Mouse (Mus musculus) forebrain, postnatal 0 days (tissue): ENCODE data around the gene Bcat1. TPM values are rescaled to one million over a fixed set of nuclear protein-coding genes. Genes with fewer than 3 reads are reported as not detected.

ENCODE experiments used
- ATAC-seq: fragments of 200-750 bp; cut with Nextera tagmentation; 2 replicates; pipeline ENCODE4 v1.8.0; 2017; ENCODE audit warnings: mild to moderate bottlenecking, moderate library complexity
- DNase-seq: peaks from one replicate; pipeline ENCODE4 v3.0.0-alpha.2; 2015
- H3K27ac ChIP-seq: fragments of 300-500 bp; sonication (generic); 2 replicates; pipeline ENCODE4 v1.5.1; 2014; ENCODE audit warnings: low read depth, mild to moderate bottlenecking, antibody characterized with exemption, low read length, moderate library complexity, mixed read lengths
- H3K27me3 ChIP-seq: fragments of 300-500 bp; sonication (generic); 2 replicates; pipeline ENCODE4 v1.6.1; 2014; ENCODE audit warnings: mild to moderate bottlenecking, low read length, mixed read lengths; ENCODE audit not compliant: insufficient read depth
- H3K36me3 ChIP-seq: fragments of 300-500 bp; sonication (generic); 2 replicates; pipeline ENCODE4 v1.6.1; 2014; ENCODE audit warnings: mild to moderate bottlenecking, moderate library complexity; ENCODE audit not compliant: insufficient read depth
- H3K4me1 ChIP-seq: fragments of 300-500 bp; sonication (generic); 2 replicates; pipeline ENCODE4 v1.6.1; 2014; ENCODE audit warnings: antibody characterized with exemption; ENCODE audit not compliant: insufficient read depth
- H3K4me2 ChIP-seq: fragments of 300-500 bp; sonication (generic); 2 replicates; pipeline ENCODE4 v1.6.1; 2014; ENCODE audit warnings: low read depth, mild to moderate bottlenecking, moderate library complexity
- H3K4me3 ChIP-seq: fragments of 300-500 bp; sonication (generic); 2 replicates; pipeline ENCODE4 v1.5.1; 2014; ENCODE audit warnings: low read depth, low read length, mixed read lengths
- H3K9ac ChIP-seq: fragments of 300-500 bp; sonication (generic); 2 replicates; pipeline ENCODE4 v1.6.1; 2014; ENCODE audit warnings: mild to moderate bottlenecking
- H3K9me3 ChIP-seq: fragments of 300-500 bp; sonication (generic); 2 replicates; pipeline ENCODE4 v1.6.1; 2016; ENCODE audit warnings: low read length
- CTCF ChIP-seq: sonication (generic); IDR thresholded peaks from 2 replicates; pipeline ENCODE4 v1.5.1; 2016; ENCODE audit warnings: antibody characterized with exemption, control low read depth, low read depth
- WGBS: fragments of 180-500 bp; shearing (Covaris S2); extraction: QIAGEN DNeasy Blood & Tissue Kit; methylation state at CpG from one replicate; pipeline ENCODE4 v1.1.7; 2014; 5-methylcytosine and 5-hydroxymethylcytosine counted together
- polyA plus RNA-seq: library from polyadenylated mRNA; unstranded; fragments of >200 nt; fragmentation: Nextera tagmentation; extraction: Ambion mirVana; gene quantifications from 2 replicates; pipeline ENCODE4 v1.2.1, GENCODE M21; 2015
- total RNA-seq: library from RNA; depleted of rRNA; stranded (reverse); fragments of >200 nt; gene quantifications from 2 replicates; pipeline ENCODE4 v1.2.3, GENCODE M21; 2014

Gene Bcat1
- total and polyA plus RNA-seq, 2 experiments from 2014 or later = 50.7 to 97.5 TPM

GRCm38 (mm10) chr6:145040732-145041131 lies 35.3 kb downstream of the Bcat1 start:
- Histone ChIP-seq H3K4me2 (no peak overlapping the region), H3K27ac (no peak overlapping the region), H3K36me3 (peaks cover 23% of the 10 kb centered on the region), H3K27me3 (no peaks in the 10 kb centered on the region), H3K4me1 (no peaks in the 10 kb centered on the region), H3K9me3 (no peaks in the 10 kb centered on the region), H3K9ac (no peak overlapping the region), H3K4me3 (no peak overlapping the region)
- ATAC-seq (no peak), DNase-seq (no peak)
- TF ChIP-seq CTCF = no peak
- 34% methylated on average over 7 of the region's 7 CpGs for WGBS

DNA sequence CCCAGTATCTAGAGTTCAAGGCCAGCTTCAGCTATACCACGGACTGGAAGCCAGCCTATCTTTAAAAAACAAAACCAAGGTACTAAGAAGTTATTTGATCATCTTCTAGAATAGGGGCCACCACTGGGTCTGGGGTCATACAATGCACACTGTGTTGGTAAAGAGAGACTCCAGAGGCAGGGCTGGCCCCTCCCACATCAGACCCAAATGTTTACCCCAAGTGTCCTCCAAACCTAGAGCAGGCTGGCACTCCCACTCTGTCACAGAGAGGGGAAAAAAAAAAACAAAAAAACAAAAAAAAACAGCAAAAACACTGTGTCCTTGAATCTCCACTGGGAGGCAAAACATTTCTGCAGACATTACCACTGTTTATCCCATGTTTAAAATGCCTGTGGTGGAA lies 38.4 kb downstream of the Bcat1 start:
- no peak overlapping the region for H3K9ac ChIP-seq
- no peak overlapping the region for H3K4me3 ChIP-seq
- H3K27me3 ChIP-seq = no peaks in the 10 kb centered on the region
- no peak for ATAC-seq
- DNase-seq = no peak
- H3K4me2 ChIP-seq = no peak overlapping the region
- no peaks in the 10 kb centered on the region for H3K9me3 ChIP-seq
- H3K27ac ChIP-seq = no peak overlapping the region
- 92% methylated on average over 1 of the region's 1 CpGs for WGBS
- TF ChIP-seq CTCF = no peak
- no peaks in the 10 kb centered on the region for H3K4me1 ChIP-seq
- peaks cover 30% of the 10 kb centered on the region for H3K36me3 ChIP-seq

GRCm38 (mm10) chr6:145035412-145035811 lies 40.6 kb downstream of the Bcat1 start:
- no peak for TF ChIP-seq CTCF
- WGBS = 92% methylated on average over 9 of the region's 9 CpGs
- Histone ChIP-seq H3K27me3 (no peaks in the 10 kb centered on the region), H3K36me3 (peaks cover 42% of the 10 kb centered on the region), H3K9me3 (no peaks in the 10 kb centered on the region), H3K27ac (no peak overlapping the region), H3K4me2 (no peak overlapping the region), H3K4me3 (no peak overlapping the region), H3K4me1 (no peaks in the 10 kb centered on the region), H3K9ac (no peak overlapping the region)
- ATAC-seq = no peak
- no peak for DNase-seq

DNA sequence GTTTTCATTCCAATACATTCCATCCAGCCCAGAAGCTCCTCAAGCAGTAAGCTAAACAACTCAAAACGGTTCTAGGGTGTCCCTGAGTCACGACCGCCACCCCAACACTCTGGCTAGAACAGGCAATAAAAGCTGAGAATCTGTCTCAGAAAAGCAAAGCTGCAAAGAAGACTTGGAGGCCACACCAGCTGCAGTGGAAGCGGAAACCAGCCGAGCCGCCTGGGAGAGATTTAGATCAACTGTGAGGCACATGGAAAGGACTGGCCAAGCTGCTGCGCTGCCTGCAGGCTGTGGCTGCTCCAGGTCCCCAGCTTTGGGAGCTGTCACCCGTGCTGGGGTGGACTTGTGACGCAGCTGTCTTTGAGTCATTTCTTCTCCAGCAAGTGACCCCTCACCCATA lies 45.4 kb downstream of the Bcat1 start:
- Histone ChIP-seq H3K4me1 (no peaks in the 10 kb centered on the region), H3K4me2 (no peak overlapping the region), H3K36me3 (peaks cover 51% of the 10 kb centered on the region), H3K27ac (no peak overlapping the region), H3K9me3 (no peaks in the 10 kb centered on the region), H3K27me3 (no peaks in the 10 kb centered on the region), H3K4me3 (no peak overlapping the region), H3K9ac (no peak overlapping the region)
- ATAC-seq (no peak), DNase-seq (no peak)
- TF ChIP-seq CTCF = no peak
- WGBS = 92% methylated on average over 9 of the region's 9 CpGs

GRCm38 (mm10) chr6:145023990-145024389 lies 52.0 kb downstream of the Bcat1 start:
- no peak for DNase-seq
- 31% methylated on average over 8 of the region's 8 CpGs for WGBS
- Histone ChIP-seq H3K27me3 (no peaks in the 10 kb centered on the region), H3K9me3 (no peaks in the 10 kb centered on the region), H3K36me3 (peaks cover 49% of the 10 kb centered on the region), H3K4me3 (no peak overlapping the region), H3K27ac (no peak overlapping the region), H3K4me1 (no peaks in the 10 kb centered on the region), H3K9ac (no peak overlapping the region), H3K4me2 (no peak overlapping the region)
- no peak for ATAC-seq
- no peak for TF ChIP-seq CTCF

GRCm38 (mm10) chr6:145022966-145023725 lies 52.8 kb downstream of the Bcat1 start:
- WGBS = 79% methylated on average over 14 of the region's 14 CpGs
- Histone ChIP-seq H3K36me3 (peaks cover 55% of the 10 kb centered on the region), H3K9ac (no peak overlapping the region), H3K27me3 (no peaks in the 10 kb centered on the region), H3K4me1 (no peaks in the 10 kb centered on the region), H3K4me2 (no peak overlapping the region), H3K9me3 (no peaks in the 10 kb centered on the region), H3K27ac (no peak overlapping the region), H3K4me3 (no peak overlapping the region)
- peak; percentile 55; the same call in 1 of the 2 replicates for ATAC-seq
- peak; percentile 77 for DNase-seq
- peak; percentile 78 for TF ChIP-seq CTCF

GRCm38 (mm10) chr6:145022349-145022748 lies 53.6 kb downstream of the Bcat1 start:
- no peaks in the 10 kb centered on the region for H3K27me3 ChIP-seq
- WGBS = 62% methylated on average over 5 of the region's 5 CpGs
- TF ChIP-seq CTCF = no peak
- no peaks in the 10 kb centered on the region for H3K4me1 ChIP-seq
- DNase-seq (no peak), ATAC-seq (no peak)
- H3K9ac ChIP-seq = no peak overlapping the region
- no peaks in the 10 kb centered on the region for H3K9me3 ChIP-seq
- no peak overlapping the region for H3K4me2 ChIP-seq
- H3K27ac ChIP-seq = no peak overlapping the region
- no peak overlapping the region for H3K4me3 ChIP-seq
- H3K36me3 ChIP-seq = peaks cover 62% of the 10 kb centered on the region
